Mouse (Mus musculus) cerebellum, adult 18-20 months (tissue): ENCODE data around the gene Ahdc1.
"Not testable (repeated sequence)": the region's sequence is repeated elsewhere in the genome, so short reads cannot be mapped to it uniquely, and the experiment has no call there.

Experiments used
- DNase-seq, 2 experiments: peaks; one replicate each; pipeline ENCODE4 v3.0.0; 2021

Ahdc1 gene

GRCm38 (mm10) chr4:133082216-133082773 is 71.2 kb downstream of the Ahdc1 start:
- no peak for DNase-seq

GRCm38 (mm10) chr4:133083991-133084861 is 73.2 kb downstream of the Ahdc1 start:
- DNase-seq, result peak; percentile 79 to 80

- DNase-seq, result peak; percentile 68 to 75
Observed at GRCm38 (mm10) chr4:133085011-133085782, 74.1 kb downstream of the Ahdc1 start.

DNA sequence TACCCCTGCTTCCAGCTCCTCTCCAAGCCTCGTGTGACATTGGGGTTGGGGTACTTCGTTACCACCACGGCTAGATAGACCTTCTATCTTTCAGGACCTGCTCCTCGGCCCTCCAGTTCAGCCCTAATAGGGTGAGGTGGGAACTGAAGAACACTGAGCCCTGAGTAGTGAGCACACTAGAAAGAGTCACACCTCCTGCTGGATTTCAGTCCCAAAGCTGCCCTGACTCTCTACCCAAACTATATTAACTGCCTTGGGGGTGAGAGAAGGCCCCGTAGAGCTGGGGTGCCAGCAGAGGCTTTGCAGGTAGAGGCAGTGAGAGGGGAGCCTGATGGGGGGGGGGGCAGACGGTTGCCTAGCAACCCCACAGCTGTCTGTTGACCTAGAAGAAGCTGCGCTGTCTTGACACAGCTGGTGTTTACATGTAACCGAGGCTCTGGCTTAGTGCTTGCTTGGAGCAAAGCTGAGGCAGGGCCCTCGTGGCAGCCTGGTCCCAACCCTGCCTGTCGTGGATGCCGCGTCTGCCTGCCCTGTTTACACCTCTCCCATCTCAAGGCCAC is 74.8 kb downstream of the Ahdc1 start:
- DNase-seq, result no peak

DNA sequence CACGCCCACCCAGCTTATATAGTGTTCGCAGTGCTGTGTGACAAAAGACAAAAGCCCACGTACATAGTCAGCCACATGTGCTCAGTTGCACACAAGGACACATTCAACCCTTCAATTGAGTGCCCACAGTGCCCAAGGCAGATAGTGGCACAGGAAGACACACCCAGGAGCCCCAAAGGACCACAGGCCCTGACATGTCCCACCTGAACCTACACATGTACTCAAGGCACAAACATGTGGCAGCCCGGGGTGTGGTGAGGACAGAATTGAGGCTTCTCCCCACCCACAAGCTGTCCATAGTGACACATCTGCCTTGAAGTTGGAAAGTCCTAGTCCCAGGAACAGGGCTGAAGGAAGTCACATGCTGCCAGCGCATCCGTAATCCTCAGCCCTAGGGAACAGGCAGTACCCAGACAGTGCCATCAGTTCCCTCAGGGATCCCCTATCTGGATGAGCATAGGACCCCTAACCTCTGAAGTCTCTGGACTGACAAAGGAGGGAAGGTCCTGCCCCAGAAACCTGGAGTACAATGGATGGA is 76.2 kb downstream of the Ahdc1 start:
- no peak for DNase-seq

GRCm38 (mm10) chr4:133087835-133088234 is 76.8 kb downstream of the Ahdc1 start:
- no peak for DNase-seq

- no peak for DNase-seq
Observed at GRCm38 (mm10) chr4:133089319-133089718, 78.3 kb downstream of the Ahdc1 start.

GRCm38 (mm10) chr4:133089802-133090201 is 78.7 kb downstream of the Ahdc1 start:
- DNase-seq, result no peak

DNA sequence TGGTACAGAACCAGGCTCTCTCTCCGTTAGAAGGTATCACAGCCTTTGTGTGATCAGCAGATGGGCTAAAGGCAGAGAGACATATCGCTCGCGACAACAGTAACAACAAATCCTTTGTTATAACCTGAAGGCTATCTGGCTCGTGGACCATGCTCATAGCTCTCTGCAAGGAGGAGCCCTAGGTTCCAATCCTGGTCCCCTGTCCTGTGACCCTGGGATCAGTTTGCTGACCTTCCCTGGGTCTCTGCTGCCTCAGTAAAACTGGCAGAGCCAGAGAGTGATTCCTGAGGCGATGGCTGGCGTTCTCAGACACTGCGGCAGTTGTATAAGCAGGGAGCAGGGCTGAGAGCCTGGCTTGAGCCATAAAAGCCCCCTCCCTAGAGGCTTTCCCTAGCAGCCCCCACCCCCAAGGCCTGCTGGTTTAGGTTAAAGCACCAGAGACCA is 79.2 kb downstream of the Ahdc1 start:
- DNase-seq, result no peak

DNA sequence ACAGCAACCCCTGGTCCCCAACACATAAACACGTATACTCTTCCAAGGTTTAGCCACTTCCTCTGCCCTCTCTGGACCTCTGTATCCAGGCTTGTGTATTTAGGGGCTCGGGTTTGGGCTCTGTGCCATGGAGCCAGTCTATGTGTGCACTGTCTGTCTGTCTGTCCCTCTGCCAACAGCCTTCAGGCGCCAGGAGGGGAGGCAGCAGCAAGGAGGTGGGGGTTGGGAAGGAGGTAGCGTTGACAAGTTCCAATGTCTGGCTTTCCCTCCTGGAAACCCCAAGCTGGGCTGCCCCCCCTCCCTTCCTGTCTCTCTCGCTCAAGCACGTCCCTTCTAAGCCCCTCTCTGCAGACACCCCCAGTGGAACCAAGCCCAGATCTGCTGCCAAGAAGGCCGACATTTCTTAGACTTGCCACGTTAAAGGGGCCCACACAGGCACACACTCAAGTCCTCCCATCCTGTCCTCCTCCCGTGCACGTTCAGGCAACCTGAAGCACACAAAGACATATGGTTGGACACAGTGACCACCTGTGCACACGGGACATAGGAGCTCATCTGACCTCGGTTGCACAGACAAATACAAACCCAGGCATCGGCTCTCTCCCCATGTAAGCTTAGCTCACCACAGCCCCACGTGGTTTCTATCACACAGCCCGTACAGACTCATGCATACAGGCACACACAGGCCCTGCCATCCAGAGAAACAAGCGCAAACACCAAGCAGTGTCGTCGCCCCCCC is 79.8 kb downstream of the Ahdc1 start:
- DNase-seq, result peak in 1 of 2 experiments; percentile 30

DNA sequence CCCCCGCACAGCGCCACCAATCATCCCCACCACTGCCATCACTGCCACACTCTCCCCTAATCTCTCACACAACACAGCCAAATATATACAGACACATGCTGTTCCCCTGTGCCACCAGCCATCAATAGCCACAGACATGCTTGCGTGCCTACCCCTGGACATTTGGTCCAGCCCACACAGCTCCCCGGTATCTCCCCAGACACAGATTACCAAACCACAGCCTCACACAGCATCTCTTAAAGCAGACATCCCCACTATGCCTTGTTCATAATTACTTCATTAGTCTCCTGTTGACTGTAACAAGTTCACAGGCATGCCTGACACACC is 80.4 kb downstream of the Ahdc1 start:
- no peak for DNase-seq

GRCm38 (mm10) chr4:133092453-133092901 is 81.4 kb downstream of the Ahdc1 start:
- DNase-seq, result peak; percentile 53 to 62

DNA sequence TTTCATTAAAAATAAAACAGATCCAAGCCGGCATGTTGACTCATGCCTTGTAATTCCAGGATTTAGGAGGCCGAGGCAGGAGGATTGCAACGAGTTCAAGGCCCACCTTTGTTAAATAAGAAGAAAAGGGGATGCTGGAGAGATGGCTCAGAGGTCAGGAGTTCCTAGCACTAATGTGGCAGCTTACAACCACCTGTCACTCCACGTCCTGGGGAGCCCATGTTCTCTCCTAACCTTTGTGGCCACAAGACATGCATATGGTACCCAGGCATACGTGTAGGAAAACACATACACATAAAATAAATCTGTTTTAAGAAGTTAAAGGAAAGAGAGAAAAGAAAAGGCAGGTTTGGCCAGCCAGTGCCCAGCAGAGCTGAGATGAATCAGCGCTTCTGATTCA is 82.0 kb downstream of the Ahdc1 start:
- no peak for DNase-seq

- no peak for DNase-seq
Observed at GRCm38 (mm10) chr4:133093481-133094033, 82.5 kb downstream of the Ahdc1 start.

DNA sequence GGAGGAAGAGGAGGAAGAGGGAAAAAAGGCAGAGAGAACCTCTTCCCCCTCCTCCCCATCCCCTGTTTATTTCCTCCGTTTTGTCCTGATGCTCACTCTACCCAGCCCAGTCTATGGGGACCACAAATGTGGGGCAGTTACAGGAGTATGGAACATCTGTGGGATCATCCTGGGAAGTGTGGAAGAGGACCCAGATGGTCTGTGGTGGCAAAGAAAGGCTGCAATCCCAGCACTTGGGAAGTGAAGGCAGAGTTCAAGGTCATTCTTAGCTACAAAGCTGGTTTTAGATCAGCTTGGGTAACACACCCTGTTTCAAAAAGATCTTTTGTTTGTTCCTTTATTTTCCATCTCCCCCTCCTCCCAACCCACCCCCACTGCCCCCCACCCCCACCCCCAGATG is 83.2 kb downstream of the Ahdc1 start:
- no peak for DNase-seq

DNA sequence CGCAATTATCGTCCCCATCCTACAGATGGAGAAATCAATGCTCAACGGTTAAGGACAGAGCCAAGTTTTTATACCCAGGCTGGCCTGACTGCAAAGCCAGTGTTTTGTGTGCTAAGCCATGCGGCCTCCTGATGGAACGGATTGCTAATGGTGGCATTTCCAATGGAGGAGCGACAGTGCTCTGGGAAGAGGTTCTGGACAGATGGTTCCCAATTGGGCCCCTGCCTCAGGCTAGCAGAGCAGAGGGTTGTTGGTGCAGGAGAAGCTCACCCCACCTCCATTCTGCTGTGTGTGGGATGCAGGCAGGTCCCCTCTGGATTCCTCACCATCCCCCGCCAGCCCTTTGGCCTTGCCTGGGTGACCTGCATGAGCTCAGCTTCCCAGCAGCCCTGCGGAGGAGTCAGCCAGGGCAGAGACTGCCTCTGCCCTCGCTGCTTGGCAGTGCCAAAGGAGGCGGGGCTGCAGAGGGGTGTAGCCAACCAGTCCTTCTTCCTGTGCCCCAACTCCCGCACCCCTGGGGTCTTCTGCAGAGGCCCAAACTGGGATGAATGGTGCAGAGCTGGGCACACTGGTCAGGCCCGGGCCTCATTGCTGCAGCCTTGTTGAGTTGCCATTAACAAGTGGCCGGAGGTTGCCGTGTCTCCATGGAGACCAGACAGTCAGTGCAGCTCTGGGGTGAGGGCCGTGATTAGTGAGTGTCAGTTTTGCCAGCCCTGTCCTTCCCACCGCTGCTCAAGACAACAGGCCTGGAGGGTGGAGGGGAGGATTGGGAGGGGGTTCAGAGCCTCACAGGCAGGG is 84.1 kb downstream of the Ahdc1 start:
- peak; percentile 77 to 80 for DNase-seq

- peak in 1 of 2 experiments; percentile 34 for DNase-seq
Observed at GRCm38 (mm10) chr4:133095734-133096065, 84.6 kb downstream of the Ahdc1 start.

DNA sequence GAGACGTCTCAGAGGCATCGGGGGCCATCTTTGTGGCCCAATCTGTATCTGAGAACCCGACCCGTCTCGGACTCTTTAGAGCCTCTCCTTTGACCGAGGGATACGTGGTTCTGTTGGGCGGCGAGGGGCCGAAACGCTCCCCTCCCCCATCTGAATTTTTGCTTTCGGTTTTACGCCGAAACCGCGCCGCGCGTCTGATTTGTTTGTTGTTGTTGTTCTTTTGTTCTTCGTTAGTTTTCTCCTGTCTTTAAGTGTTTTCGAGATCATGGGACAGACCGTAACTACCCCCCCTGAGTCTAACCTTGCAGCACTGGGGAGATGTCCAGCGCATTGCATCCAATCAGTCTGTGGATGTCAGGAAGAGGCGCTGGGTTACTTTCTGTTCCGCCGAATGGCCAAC is 85.6 kb downstream of the Ahdc1 start:
- not testable (repeated sequence) for DNase-seq

DNA sequence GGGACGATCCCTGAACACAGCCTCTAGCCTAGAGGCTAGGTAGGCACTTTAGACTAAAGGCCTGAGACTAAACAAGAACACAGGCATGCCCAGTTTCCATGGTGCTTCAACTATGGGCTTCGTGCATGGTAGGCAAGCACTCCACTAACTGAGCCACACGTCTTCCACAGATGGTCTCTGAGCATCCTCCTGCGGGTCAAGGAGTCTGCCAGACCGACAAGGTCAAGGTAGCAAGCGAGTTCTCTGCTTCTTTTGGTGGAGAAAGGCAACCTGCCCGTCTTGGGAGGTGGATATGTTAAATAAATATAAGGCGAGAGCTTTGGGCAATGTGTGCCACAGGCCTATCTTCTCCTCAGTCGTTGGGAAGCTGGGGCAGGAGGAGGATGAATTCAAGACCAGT is 90.7 kb downstream of the Ahdc1 start:
- DNase-seq, result peak in 1 of 2 experiments; percentile 38

- peak; percentile 47 to 59 for DNase-seq
Observed at GRCm38 (mm10) chr4:133103525-133104193, 92.6 kb downstream of the Ahdc1 start.

- DNase-seq, result no peak
Observed at GRCm38 (mm10) chr4:133104194-133104569, 93.1 kb downstream of the Ahdc1 start.
